Mouse (Mus musculus): ENCODE data around the gene Psrc1.

DNA sequence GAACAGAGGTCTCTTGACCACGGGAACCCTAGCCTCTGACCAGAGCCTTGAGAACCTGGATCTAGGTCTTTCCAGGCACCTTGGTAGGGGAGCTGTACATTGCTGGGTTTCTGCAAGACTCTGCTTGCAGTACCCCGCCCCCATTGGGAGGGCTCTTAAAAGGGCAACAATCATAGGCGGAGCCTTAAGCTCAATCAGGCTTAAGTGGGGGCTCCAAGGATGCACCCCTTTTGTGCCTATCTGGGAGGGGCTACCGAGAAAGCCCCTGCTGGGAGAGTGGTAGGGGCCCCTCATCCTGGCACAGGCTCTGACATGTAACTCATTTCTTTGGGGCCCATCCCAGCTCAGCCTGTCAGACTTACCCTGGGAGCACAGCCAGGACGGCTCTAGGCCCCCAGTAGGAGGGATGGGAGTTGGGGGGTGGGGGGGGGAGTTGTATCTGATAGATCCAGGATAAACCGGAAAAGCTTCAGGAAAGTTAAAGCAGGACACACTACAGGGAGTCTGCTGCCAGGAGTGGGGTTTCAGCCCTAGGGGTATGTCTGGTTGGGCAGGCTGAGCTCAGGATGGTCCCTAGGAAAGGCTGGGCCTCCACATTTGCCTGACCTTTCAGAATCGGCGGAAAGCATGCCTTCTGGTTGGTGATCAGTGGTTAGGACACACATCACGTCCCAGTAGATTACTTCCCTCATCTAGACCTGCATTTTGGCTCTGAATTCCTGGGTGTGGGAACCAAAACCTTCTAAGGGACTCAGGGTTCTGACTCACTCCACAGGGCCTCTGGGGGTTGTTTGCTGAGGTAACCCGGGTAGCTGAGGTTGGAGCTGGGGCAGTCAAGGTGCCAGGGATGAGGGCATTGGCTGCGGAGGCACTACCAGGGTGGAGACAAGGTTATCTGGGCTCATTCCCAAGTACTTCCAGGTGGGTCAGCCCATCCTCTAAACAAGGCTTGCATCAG lies 40.5 kb downstream of the Psrc1 start:
- TF ChIP-seq CTCF (IDR thresholded peaks at IDR 0.05; ENCODE audit: control insufficient read depth, insufficient read depth, low read length): no peak
- no peak for TF ChIP-seq POLR2A (IDR thresholded peaks at IDR 0.05; ENCODE audit: borderline replicate concordance, control insufficient read depth, low read depth, low read length)

Data from bone marrow, adult 2 months (tissue).